Mouse (Mus musculus) forebrain, embryonic 14.5 days (tissue): ENCODE results near the gene Sass6. TPM values are rescaled to one million over a fixed set of nuclear protein-coding genes. Genes with fewer than 3 reads are reported as not detected.
A peak's percentile ranks its signal among the peaks of the same experiment; 100 is the strongest.
"Not testable (repeated sequence)": the region's sequence is repeated elsewhere in the genome, so short reads cannot be mapped to it uniquely, and the experiment has no call there.

ENCODE experiments used
- ATAC-seq: fragments of 200-750 bp; cut with Nextera tagmentation; 2 replicates; pipeline ENCODE4 v1.8.0; 2017; ENCODE audit warnings: mild to moderate bottlenecking, moderate library complexity
- DNase-seq: peaks from one replicate; pipeline ENCODE4 v3.0.0-alpha.2; 2015; ENCODE audit warnings: low spot score
- H3K27ac ChIP-seq: fragments of 300-500 bp; sonication (generic); 2 replicates; pipeline ENCODE4 v1.5.1; 2014; ENCODE audit warnings: low read depth, mild to moderate bottlenecking, control low read depth, low read length, moderate library complexity
- H3K27me3 ChIP-seq: fragments of 300-500 bp; sonication (generic); replicated peaks from 2 replicates; pipeline ENCODE4 v1.6.1; 2014; ENCODE audit warnings: low read length, control low read depth, mixed read lengths; ENCODE audit not compliant: control insufficient read depth, insufficient read depth
- H3K36me3 ChIP-seq: fragments of 300-500 bp; sonication (generic); 2 replicates; pipeline ENCODE4 v1.6.1; 2014; ENCODE audit warnings: low read length, control low read depth; ENCODE audit not compliant: control insufficient read depth, insufficient read depth
- H3K4me1 ChIP-seq: fragments of 300-500 bp; sonication (generic); 2 replicates; pipeline ENCODE4 v1.6.1; 2014; ENCODE audit warnings: antibody characterized with exemption, low read length, control low read depth; ENCODE audit not compliant: control insufficient read depth, insufficient read depth
- H3K4me2 ChIP-seq: fragments of 300-500 bp; sonication (generic); 2 replicates; pipeline ENCODE4 v1.6.1; 2014; ENCODE audit warnings: mild to moderate bottlenecking, control low read depth, low read length
- H3K4me3 ChIP-seq: fragments of 300-500 bp; sonication (generic); 2 replicates; pipeline ENCODE4 v1.5.1; 2014; ENCODE audit warnings: low read depth, low read length, control low read depth
- H3K9ac ChIP-seq: fragments of 300-500 bp; sonication (generic); 2 replicates; pipeline ENCODE4 v1.6.1; 2014; ENCODE audit warnings: mild to moderate bottlenecking, low read length, control low read depth, moderate library complexity
- H3K9me3 ChIP-seq: fragments of 300-500 bp; sonication (generic); replicated peaks from 2 replicates; pipeline ENCODE4 v1.6.1; 2016; ENCODE audit warnings: low read length, control low read depth, mixed read lengths; ENCODE audit not compliant: control insufficient read depth
- WGBS: fragments of 180-500 bp; shearing (Covaris S2); extraction: QIAGEN DNeasy Blood & Tissue Kit; methylation state at CpG from one replicate; pipeline ENCODE4 v1.1.7; 2014; 5-methylcytosine and 5-hydroxymethylcytosine counted together
- polyA plus RNA-seq: library from polyadenylated mRNA; unstranded; fragments of >200 nt; fragmentation: Nextera tagmentation; extraction: Ambion mirVana; gene quantifications from 2 replicates; pipeline ENCODE4 v1.2.1, GENCODE M21; 2014

The Sass6 gene
- 15.0 and 18.2 TPM in 2 replicates for polyA plus RNA-seq

- under 1% methylated on average over 64 of the region's 65 CpGs for WGBS
Observed at GRCm38 (mm10) chr3:116594728-116595602, at the start of gene Sass6. TSS of gene Sass6 (plus strand) at chr3:116594982.

GRCm38 (mm10) chr3:116547430-116547829 lies 47.4 kb upstream of the Sass6 start:
- H3K4me1 ChIP-seq, result no peaks in the 10 kb centered on the region
- WGBS, result 89% methylated on average over 5 of the region's 5 CpGs
- no peak for ATAC-seq
- H3K36me3 ChIP-seq, result peaks cover 49% of the 10 kb centered on the region
- no peak overlapping the region for H3K4me2 ChIP-seq
- H3K9ac ChIP-seq, result no peak overlapping the region
- no peak for DNase-seq
- H3K27ac ChIP-seq, result no peak overlapping the region
- H3K4me3 ChIP-seq, result no peak overlapping the region
- H3K27me3 ChIP-seq, result no peaks in the 10 kb centered on the region
- H3K9me3 ChIP-seq, result no peaks in the 10 kb centered on the region

More at GRCm38 (mm10) chr3:116594728-116595602, at the start of gene Sass6:
- Histone ChIP-seq H3K27ac (peak within 1 kb of the TSS; percentile 40), H3K4me1 (peaks cover 8% of the 10 kb centered on the region; the same call in 1 of the 2 replicates), H3K9ac (peak within 1 kb of the TSS; percentile 76), H3K9me3 (no peaks in the 10 kb centered on the region), H3K27me3 (no peaks in the 10 kb centered on the region), H3K4me2 (peak within 1 kb of the TSS; percentile 74), H3K36me3 (peaks cover 17% of the 10 kb centered on the region), H3K4me3 (peak within 1 kb of the TSS; percentile 78)
- ATAC-seq (peak; percentile 98), DNase-seq (peak; percentile 99)

- WGBS, result 97% methylated on average over 5 of the region's 5 CpGs
- no peak overlapping the region for H3K4me2 ChIP-seq
- DNase-seq (no peak), ATAC-seq (no peak)
- no peak overlapping the region for H3K9ac ChIP-seq
- H3K4me3 ChIP-seq, result no peak overlapping the region
- no peaks in the 10 kb centered on the region for H3K9me3 ChIP-seq
- no peaks in the 10 kb centered on the region for H3K27me3 ChIP-seq
- peaks cover 27% of the 10 kb centered on the region for H3K36me3 ChIP-seq
- no peak overlapping the region for H3K27ac ChIP-seq
- H3K4me1 ChIP-seq, result no peaks in the 10 kb centered on the region
Observed at GRCm38 (mm10) chr3:116551362-116551761, 43.4 kb upstream of the Sass6 start.

GRCm38 (mm10) chr3:116561315-116561714 lies 33.5 kb upstream of the Sass6 start:
- ATAC-seq, H3K9ac ChIP-seq, DNase-seq, H3K36me3 ChIP-seq, H3K4me1 ChIP-seq, H3K4me2 ChIP-seq, H3K9me3 ChIP-seq, H3K27ac ChIP-seq, H3K4me3 ChIP-seq, H3K27me3 ChIP-seq: not testable (repeated sequence)
- 96% methylated on average over 13 of the region's 14 CpGs for WGBS

- 85% methylated on average over 7 of the region's 7 CpGs for WGBS
- DNase-seq, result no peak
Observed at GRCm38 (mm10) chr3:116562408-116563094, 32.2 kb upstream of the Sass6 start, which contains the start of gene Lrrc39. TSS of gene Lrrc39 (plus strand) at chr3:116562973.

GRCm38 (mm10) chr3:116563095-116563492 lies 31.7 kb upstream of the Sass6 start:
- Histone ChIP-seq H3K27ac (no peak overlapping the region), H3K9ac (no peak overlapping the region), H3K4me2 (no peak overlapping the region), H3K9me3 (0 out of 2 replicates have a peak, but pooled peaks cover 4% of the 10 kb centered on the region), H3K4me3 (no peak overlapping the region), H3K36me3 (no peaks in the 10 kb centered on the region), H3K27me3 (no peaks in the 10 kb centered on the region), H3K4me1 (no peaks in the 10 kb centered on the region)
- WGBS, result 86% methylated on average over 7 of the region's 7 CpGs
- DNase-seq (no peak), ATAC-seq (no peak)

More at GRCm38 (mm10) chr3:116562408-116563094, 32.2 kb upstream of the Sass6 start, which contains the start of gene Lrrc39:
- no peak for ATAC-seq
- H3K27me3 ChIP-seq, result no peaks in the 10 kb centered on the region
- no peak within 1 kb of the TSS for H3K9ac ChIP-seq
- H3K27ac ChIP-seq, result no peak within 1 kb of the TSS
- H3K4me3 ChIP-seq, result no peak within 1 kb of the TSS
- H3K36me3 ChIP-seq, result no peaks in the 10 kb centered on the region
- 0 out of 2 replicates have a peak, but pooled peaks cover 4% of the 10 kb centered on the region for H3K9me3 ChIP-seq
- H3K4me1 ChIP-seq, result no peaks in the 10 kb centered on the region
- no peak within 1 kb of the TSS for H3K4me2 ChIP-seq

GRCm38 (mm10) chr3:116570628-116571027 lies 24.2 kb upstream of the Sass6 start:
- no peaks in the 10 kb centered on the region for H3K27me3 ChIP-seq
- ATAC-seq, result no peak
- WGBS, result 88% methylated on average over 2 of the region's 2 CpGs
- no peak overlapping the region for H3K4me3 ChIP-seq
- no peak overlapping the region for H3K27ac ChIP-seq
- H3K4me2 ChIP-seq, result no peak overlapping the region
- no peak for DNase-seq
- no peak overlapping the region for H3K9ac ChIP-seq
- 0 out of 2 replicates have a peak, but pooled peaks cover 4% of the 10 kb centered on the region for H3K9me3 ChIP-seq
- no peaks in the 10 kb centered on the region for H3K4me1 ChIP-seq
- H3K36me3 ChIP-seq, result no peaks in the 10 kb centered on the region

- DNase-seq, result no peak
- 59% methylated on average over 3 of the region's 3 CpGs for WGBS
- H3K9ac ChIP-seq, result no peak overlapping the region
- H3K27ac ChIP-seq, result no peak overlapping the region
- H3K27me3 ChIP-seq, result no peaks in the 10 kb centered on the region
- no peak overlapping the region for H3K4me3 ChIP-seq
- no peaks in the 10 kb centered on the region for H3K9me3 ChIP-seq
- H3K4me2 ChIP-seq, result no peak overlapping the region
- H3K4me1 ChIP-seq, result no peaks in the 10 kb centered on the region
- peaks cover 21% of the 10 kb centered on the region for H3K36me3 ChIP-seq
- no peak for ATAC-seq
Observed at GRCm38 (mm10) chr3:116577286-116577685, 17.5 kb upstream of the Sass6 start.
